Mouse (Mus musculus): ENCODE data around the gene Vps37b. TPM values are rescaled to one million over a fixed set of nuclear protein-coding genes. Genes with fewer than 3 reads are reported as not detected.
A peak's percentile ranks its signal among the peaks of the same experiment; 100 is the strongest.

The Vps37b gene
- polyA plus RNA-seq, 1 experiment: 2.7 TPM

- no peak overlapping the region for H3K4me3 ChIP-seq (ENCODE audit: insufficient read depth, low read depth, low read length)
- peaks cover 27% of the 10 kb centered on the region for H3K4me1 ChIP-seq (ENCODE audit: control insufficient read depth, insufficient read depth, insufficient read length, low read length)
- 0 out of 2 replicates have a peak overlapping the region, but pooled peaks have one; percentile 3 for H3K27ac ChIP-seq (replicated peaks; ENCODE audit: low read depth, low read length)
Measured at GRCm38 (mm10) chr5:124019348-124020216, 12.5 kb downstream of the Vps37b start.

- peaks cover 35% of the 10 kb centered on the region for H3K4me1 ChIP-seq (ENCODE audit: control insufficient read depth, insufficient read depth, insufficient read length, low read length)
- H3K4me3 ChIP-seq (ENCODE audit: insufficient read depth, low read depth, low read length): no peak overlapping the region
- H3K27ac ChIP-seq (replicated peaks; ENCODE audit: low read depth, low read length): no peak overlapping the region
Measured at GRCm38 (mm10) chr5:124018651-124019050, 13.4 kb downstream of the Vps37b start.

- Histone ChIP-seq H3K4me1 (ENCODE audit: control insufficient read depth, insufficient read depth, insufficient read length, low read length) (peaks cover 41% of the 10 kb centered on the region), H3K4me3 (ENCODE audit: insufficient read depth, low read depth, low read length) (no peak overlapping the region), H3K27ac (replicated peaks; ENCODE audit: low read depth, low read length) (no peak overlapping the region)
Measured at GRCm38 (mm10) chr5:124017941-124018340, 14.1 kb downstream of the Vps37b start.

- H3K4me3 ChIP-seq (ENCODE audit: insufficient read depth, low read depth, low read length): no peak overlapping the region
- H3K27ac ChIP-seq (replicated peaks; ENCODE audit: low read depth, low read length): no peak overlapping the region
- H3K4me1 ChIP-seq (ENCODE audit: control insufficient read depth, insufficient read depth, insufficient read length, low read length): peaks cover 51% of the 10 kb centered on the region
Measured at GRCm38 (mm10) chr5:124016291-124016821, 15.7 kb downstream of the Vps37b start.

GRCm38 (mm10) chr5:124015727-124016126, 16.3 kb downstream of the Vps37b start:
- H3K27ac ChIP-seq (replicated peaks; ENCODE audit: low read depth, low read length): no peak overlapping the region
- H3K4me1 ChIP-seq (ENCODE audit: control insufficient read depth, insufficient read depth, insufficient read length, low read length): peaks cover 51% of the 10 kb centered on the region
- no peak overlapping the region for H3K4me3 ChIP-seq (ENCODE audit: insufficient read depth, low read depth, low read length)

- Histone ChIP-seq H3K27ac (replicated peaks; ENCODE audit: low read depth, low read length) (peak overlapping the region; percentile 85), H3K4me3 (ENCODE audit: insufficient read depth, low read depth, low read length) (peak overlapping the region; percentile 15; the same call in 1 of the 2 replicates), H3K4me1 (ENCODE audit: control insufficient read depth, insufficient read depth, insufficient read length, low read length) (peaks cover 49% of the 10 kb centered on the region)
Measured at GRCm38 (mm10) chr5:124014791-124015251, 17.2 kb downstream of the Vps37b start.

GRCm38 (mm10) chr5:124014180-124014579, 17.9 kb downstream of the Vps37b start:
- H3K27ac ChIP-seq (replicated peaks; ENCODE audit: low read depth, low read length): peak overlapping the region; percentile 85
- H3K4me3 ChIP-seq (ENCODE audit: insufficient read depth, low read depth, low read length): no peak overlapping the region

GRCm38 (mm10) chr5:124013747-124014146, 18.3 kb downstream of the Vps37b start:
- Histone ChIP-seq H3K4me1 (ENCODE audit: control insufficient read depth, insufficient read depth, insufficient read length, low read length) (peaks cover 49% of the 10 kb centered on the region), H3K4me3 (ENCODE audit: insufficient read depth, low read depth, low read length) (no peak overlapping the region), H3K27ac (replicated peaks; ENCODE audit: low read depth, low read length) (peak overlapping the region; percentile 8; the same call in 1 of the 2 replicates)

More at GRCm38 (mm10) chr5:124014180-124014579, 17.9 kb downstream of the Vps37b start:
- H3K4me1 ChIP-seq (ENCODE audit: control insufficient read depth, insufficient read depth, insufficient read length, low read length): peaks cover 49% of the 10 kb centered on the region

GRCm38 (mm10) chr5:124012885-124013284, 19.2 kb downstream of the Vps37b start:
- H3K4me3 ChIP-seq (ENCODE audit: insufficient read depth, low read depth, low read length): no peak overlapping the region
- H3K4me1 ChIP-seq (ENCODE audit: control insufficient read depth, insufficient read depth, insufficient read length, low read length): peaks cover 42% of the 10 kb centered on the region
- H3K27ac ChIP-seq (replicated peaks; ENCODE audit: low read depth, low read length): peak overlapping the region; percentile 22

- H3K27ac ChIP-seq (replicated peaks; ENCODE audit: low read depth, low read length): peak overlapping the region; percentile 80
- 0 out of 2 replicates have a peak overlapping the region, but pooled peaks have one; percentile 9 for H3K4me3 ChIP-seq (ENCODE audit: insufficient read depth, low read depth, low read length)
- peaks cover 35% of the 10 kb centered on the region for H3K4me1 ChIP-seq (ENCODE audit: control insufficient read depth, insufficient read depth, insufficient read length, low read length)
Measured at GRCm38 (mm10) chr5:124011927-124012326, 20.1 kb downstream of the Vps37b start.

- Histone ChIP-seq H3K4me3 (ENCODE audit: insufficient read depth, low read depth, low read length) (no peak overlapping the region), H3K4me1 (ENCODE audit: control insufficient read depth, insufficient read depth, insufficient read length, low read length) (peaks cover 32% of the 10 kb centered on the region), H3K27ac (replicated peaks; ENCODE audit: low read depth, low read length) (peak overlapping the region; percentile 80)
Measured at GRCm38 (mm10) chr5:124010910-124011655, 21.0 kb downstream of the Vps37b start.

- no peak overlapping the region for H3K27ac ChIP-seq (replicated peaks; ENCODE audit: low read depth, low read length)
- H3K4me1 ChIP-seq (ENCODE audit: control insufficient read depth, insufficient read depth, insufficient read length, low read length): peaks cover 27% of the 10 kb centered on the region
Measured at GRCm38 (mm10) chr5:124010077-124010476, 22.0 kb downstream of the Vps37b start.

GRCm38 (mm10) chr5:124006891-124007491, 25.1 kb downstream of the Vps37b start:
- Histone ChIP-seq H3K4me1 (ENCODE audit: control insufficient read depth, insufficient read depth, insufficient read length, low read length) (peaks cover 6% of the 10 kb centered on the region), H3K27ac (replicated peaks; ENCODE audit: low read depth, low read length) (no peak overlapping the region), H3K4me3 (ENCODE audit: insufficient read depth, low read depth, low read length) (no peak overlapping the region)

More at GRCm38 (mm10) chr5:124010077-124010476, 22.0 kb downstream of the Vps37b start:
- H3K4me3 ChIP-seq (ENCODE audit: insufficient read depth, low read depth, low read length): no peak overlapping the region

- peaks cover 3% of the 10 kb centered on the region; the same call in 1 of the 2 replicates for H3K4me1 ChIP-seq (ENCODE audit: control insufficient read depth, insufficient read depth, insufficient read length, low read length)
- H3K4me3 ChIP-seq (ENCODE audit: insufficient read depth, low read depth, low read length): no peak overlapping the region
- H3K27ac ChIP-seq (replicated peaks; ENCODE audit: low read depth, low read length): no peak overlapping the region
Measured at GRCm38 (mm10) chr5:124006082-124006873, 25.8 kb downstream of the Vps37b start.

All from brown adipose tissue, adult 24 weeks (tissue).